Mouse (Mus musculus) liver, embryonic 13.5 days (tissue): ENCODE data around the gene 9230112D13Rik. TPM values are rescaled to one million over a fixed set of nuclear protein-coding genes. Genes with fewer than 3 reads are reported as not detected.

Experiments
- ATAC-seq: fragments of 200-750 bp; cut with Nextera tagmentation; 2 replicates; pipeline ENCODE4 v1.8.0; 2017; ENCODE audit warnings: low read depth, mild to moderate bottlenecking, moderate number of reproducible peaks, moderate library complexity
- DNase-seq: peaks from one replicate; pipeline ENCODE4 v3.0.0; 2022
- H3K27ac ChIP-seq: fragments of 300-500 bp; sonication (generic); 2 replicates; pipeline ENCODE4 v1.5.1; 2015; ENCODE audit warnings: moderate library complexity, mild to moderate bottlenecking, inconsistent platforms
- H3K27me3 ChIP-seq: fragments of 300-500 bp; sonication (generic); 2 replicates; pipeline ENCODE4 v1.6.1; 2015; ENCODE audit warnings: mild to moderate bottlenecking, inconsistent platforms
- H3K36me3 ChIP-seq: fragments of 300-500 bp; sonication (generic); 2 replicates; pipeline ENCODE4 v1.6.1; 2015; ENCODE audit warnings: mild to moderate bottlenecking, inconsistent platforms
- H3K4me1 ChIP-seq: fragments of 300-500 bp; sonication (generic); replicated peaks from 2 replicates; pipeline ENCODE4 v1.6.1; 2015; ENCODE audit warnings: inconsistent platforms
- H3K4me2 ChIP-seq: fragments of 300-500 bp; sonication (generic); 2 replicates; pipeline ENCODE4 v1.6.1; 2015; ENCODE audit warnings: inconsistent platforms, mild to moderate bottlenecking, moderate library complexity
- H3K4me3 ChIP-seq: fragments of 300-500 bp; sonication (generic); replicated peaks from 2 replicates; pipeline ENCODE4 v1.5.1; 2015; ENCODE audit warnings: mild to moderate bottlenecking, inconsistent platforms
- H3K9ac ChIP-seq: fragments of 300-500 bp; sonication (generic); 2 replicates; pipeline ENCODE4 v1.6.1; 2015; ENCODE audit warnings: mild to moderate bottlenecking, inconsistent platforms
- H3K9me3 ChIP-seq: fragments of 300-500 bp; sonication (generic); replicated peaks from 2 replicates; pipeline ENCODE4 v1.6.1; 2016; ENCODE audit warnings: inconsistent platforms
- WGBS: fragments of 180-500 bp; shearing (Covaris S2); methylation state at CpG from one replicate; pipeline ENCODE4 v1.1.7; 2015; ENCODE audit not compliant: insufficient replicate concordance; 5-methylcytosine and 5-hydroxymethylcytosine counted together
- polyA plus RNA-seq: library from polyadenylated mRNA; unstranded; fragments of >200 nt; fragmentation: Nextera tagmentation; extraction: Ambion mirVana; gene quantifications from 2 replicates; pipeline ENCODE4 v1.2.1, GENCODE M21; 2015

Gene 9230112D13Rik
- polyA plus RNA-seq = not detected in 2 replicates

GRCm38 (mm10) chr14:34522701-34523100 is at the start of gene 9230112D13Rik:
Gene 9230112D13Rik (minus strand): TSS chr14:34522801.
- WGBS = 57% methylated on average over 8 of the region's 8 CpGs
- H3K4me1 ChIP-seq = no peaks in the 10 kb centered on the region

DNA sequence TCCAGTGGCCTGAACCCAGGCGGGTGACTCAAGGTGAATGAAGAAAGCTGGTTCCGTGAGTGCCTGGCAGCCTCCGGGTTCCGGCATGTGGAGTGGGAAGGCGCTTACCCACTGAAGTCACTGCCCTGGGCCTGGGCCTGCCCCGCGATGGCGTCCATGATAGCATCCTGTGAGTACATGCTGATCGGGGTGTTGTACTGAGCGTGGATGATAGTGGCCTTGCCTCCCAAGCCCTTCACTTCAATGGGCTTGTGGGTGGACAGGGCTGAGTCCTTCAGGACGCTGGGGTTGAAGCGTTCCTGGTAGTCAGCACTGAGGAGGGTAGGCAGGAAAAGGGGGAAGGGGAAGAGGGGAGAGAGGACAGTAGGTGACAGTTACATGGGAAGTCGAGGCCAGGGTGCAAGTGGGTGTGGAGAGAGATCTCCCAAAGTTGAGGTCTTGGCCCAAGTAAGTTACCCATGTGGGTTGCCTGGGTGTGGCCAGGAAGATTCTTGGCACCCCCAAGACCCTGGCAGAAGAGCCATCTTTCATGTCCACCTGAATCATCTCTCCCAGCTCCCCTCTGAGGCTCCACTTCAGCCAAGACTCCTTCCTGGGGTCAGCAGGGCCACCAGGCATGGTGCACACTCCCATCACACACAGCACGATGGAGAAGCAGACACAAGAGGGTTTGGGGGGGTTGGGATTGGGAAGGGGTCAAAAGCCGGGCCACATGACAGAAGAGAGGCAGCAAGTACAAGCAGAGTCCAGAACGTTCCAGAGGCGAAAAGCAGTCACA is 49.2 kb upstream of the 9230112D13Rik start:
- no peak overlapping the region for H3K27ac ChIP-seq
- H3K36me3 ChIP-seq = no peaks in the 10 kb centered on the region
- H3K4me1 ChIP-seq = no peaks in the 10 kb centered on the region; the same call in 1 of the 2 replicates
- H3K9me3 ChIP-seq = no peaks in the 10 kb centered on the region
- peaks cover 17% of the 10 kb centered on the region for H3K27me3 ChIP-seq
- no peak overlapping the region for H3K4me2 ChIP-seq
- no peak for DNase-seq
- no peak overlapping the region for H3K4me3 ChIP-seq
- no peak for ATAC-seq
- WGBS = 67% methylated on average over 17 of the region's 17 CpGs
- H3K9ac ChIP-seq = no peak overlapping the region

More at GRCm38 (mm10) chr14:34522701-34523100, at the start of gene 9230112D13Rik:
- no peak within 1 kb of the TSS for H3K27ac ChIP-seq
- no peak for ATAC-seq
- no peaks in the 10 kb centered on the region for H3K9me3 ChIP-seq
- H3K4me2 ChIP-seq = no peak within 1 kb of the TSS
- H3K4me3 ChIP-seq = no peak within 1 kb of the TSS
- H3K9ac ChIP-seq = no peak within 1 kb of the TSS
- DNase-seq = no peak
- H3K36me3 ChIP-seq = no peaks in the 10 kb centered on the region
- no peaks in the 10 kb centered on the region for H3K27me3 ChIP-seq

DNA sequence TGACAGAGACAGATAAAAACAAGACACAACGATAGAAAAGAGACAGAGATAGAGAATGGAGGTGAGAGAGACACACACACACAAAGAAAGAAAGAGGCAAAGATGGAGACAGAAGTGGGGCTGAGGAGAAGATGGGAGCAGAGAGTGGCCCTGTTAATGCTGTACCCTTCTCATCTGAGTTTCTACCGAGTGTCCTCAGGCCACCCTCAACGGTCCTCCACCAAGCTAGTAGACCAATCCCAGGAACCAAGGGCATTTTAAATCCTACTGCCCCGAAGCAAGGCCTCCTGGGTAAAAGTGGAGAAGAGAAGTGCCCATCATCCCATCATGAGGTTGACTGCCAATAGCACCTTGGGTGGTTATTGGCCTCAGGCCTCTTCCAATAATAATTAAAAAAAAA is 48.3 kb upstream of the 9230112D13Rik start:
- peaks cover 17% of the 10 kb centered on the region for H3K27me3 ChIP-seq
- ATAC-seq (no peak), DNase-seq (no peak)
- no peak overlapping the region for H3K4me3 ChIP-seq
- H3K27ac ChIP-seq = no peak overlapping the region
- no peaks in the 10 kb centered on the region for H3K9me3 ChIP-seq
- 53% methylated on average over 4 of the region's 4 CpGs for WGBS
- H3K36me3 ChIP-seq = no peaks in the 10 kb centered on the region
- H3K4me1 ChIP-seq = no peaks in the 10 kb centered on the region; the same call in 1 of the 2 replicates
- H3K4me2 ChIP-seq = no peak overlapping the region
- H3K9ac ChIP-seq = no peak overlapping the region

DNA sequence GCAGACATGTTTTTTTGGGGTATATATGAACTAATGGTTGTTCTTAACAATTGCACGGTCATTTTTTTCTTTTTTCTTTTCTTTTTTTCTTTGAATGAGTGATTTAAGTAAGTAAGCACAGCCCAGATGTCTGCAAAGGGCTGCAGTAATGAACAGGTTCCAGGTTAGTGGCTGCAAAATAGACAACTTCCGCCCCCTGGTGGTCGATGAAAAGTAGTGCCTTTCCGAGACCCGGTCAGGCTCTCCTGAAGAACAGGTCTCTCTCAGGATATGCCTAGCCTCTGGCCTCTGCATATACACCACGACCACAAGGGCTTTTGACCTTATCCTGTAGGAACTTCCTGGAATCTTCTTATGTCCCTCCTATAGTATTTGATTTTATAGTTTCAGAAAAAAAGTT is 47.7 kb upstream of the 9230112D13Rik start:
- Histone ChIP-seq H3K4me1 (no peaks in the 10 kb centered on the region; the same call in 1 of the 2 replicates), H3K4me2 (peak overlapping the region; percentile 38; the same call in 1 of the 2 replicates), H3K4me3 (no peak overlapping the region), H3K27ac (no peak overlapping the region), H3K9me3 (no peaks in the 10 kb centered on the region), H3K27me3 (peaks cover 17% of the 10 kb centered on the region), H3K9ac (no peak overlapping the region), H3K36me3 (no peaks in the 10 kb centered on the region)
- DNase-seq = peak; percentile 42
- WGBS = 0% methylated on average over 6 of the region's 6 CpGs
- peak; percentile 48; the same call in 1 of the 2 replicates for ATAC-seq

GRCm38 (mm10) chr14:34569534-34570194 is 47.1 kb upstream of the 9230112D13Rik start:
- H3K36me3 ChIP-seq = no peaks in the 10 kb centered on the region
- DNase-seq = no peak
- H3K4me3 ChIP-seq = no peak overlapping the region
- no peak for ATAC-seq
- H3K9ac ChIP-seq = no peak overlapping the region
- 28% methylated on average over 27 of the region's 27 CpGs for WGBS
- H3K4me1 ChIP-seq = no peaks in the 10 kb centered on the region; the same call in 1 of the 2 replicates
- H3K27ac ChIP-seq = no peak overlapping the region
- peaks cover 17% of the 10 kb centered on the region for H3K27me3 ChIP-seq
- H3K4me2 ChIP-seq = peak overlapping the region; percentile 38
- H3K9me3 ChIP-seq = no peaks in the 10 kb centered on the region

- H3K4me1 ChIP-seq = no peaks in the 10 kb centered on the region; the same call in 1 of the 2 replicates
- H3K4me3 ChIP-seq = no peak overlapping the region
- H3K9ac ChIP-seq = no peak overlapping the region
- H3K4me2 ChIP-seq = no peak overlapping the region
- H3K36me3 ChIP-seq = no peaks in the 10 kb centered on the region
- H3K27ac ChIP-seq = no peak overlapping the region
- WGBS = 63% methylated on average over 4 of the region's 4 CpGs
- DNase-seq = no peak
- peaks cover 17% of the 10 kb centered on the region for H3K27me3 ChIP-seq
- no peak for ATAC-seq
- no peaks in the 10 kb centered on the region for H3K9me3 ChIP-seq
Measured at GRCm38 (mm10) chr14:34568626-34569025, 46.0 kb upstream of the 9230112D13Rik start.

DNA sequence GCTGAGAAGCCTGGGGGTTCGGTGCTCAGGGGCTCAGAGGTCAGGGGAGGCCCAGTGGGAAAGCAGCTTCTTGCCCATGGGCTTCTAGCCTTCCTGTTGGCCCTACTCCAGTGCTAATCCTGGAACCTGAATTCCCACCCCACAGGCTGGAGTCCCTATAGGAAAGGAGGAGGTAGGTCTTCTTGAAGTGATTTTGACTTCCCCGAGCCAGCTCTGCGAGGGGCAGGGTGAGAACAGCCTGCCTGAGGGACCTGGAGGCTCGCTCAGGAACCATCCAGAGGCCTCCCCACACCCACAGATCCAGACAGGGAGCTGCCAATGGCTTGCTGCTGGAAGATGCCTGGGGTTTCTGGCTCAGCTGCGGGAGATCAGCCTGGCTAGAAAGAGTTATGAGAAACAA is 45.1 kb upstream of the 9230112D13Rik start:
- ATAC-seq (no peak), DNase-seq (no peak)
- Histone ChIP-seq H3K4me1 (no peaks in the 10 kb centered on the region; the same call in 1 of the 2 replicates), H3K36me3 (no peaks in the 10 kb centered on the region), H3K4me2 (no peak overlapping the region), H3K9me3 (no peaks in the 10 kb centered on the region), H3K4me3 (no peak overlapping the region), H3K27me3 (peaks cover 17% of the 10 kb centered on the region), H3K9ac (no peak overlapping the region), H3K27ac (no peak overlapping the region)
- whole genome bisulfite sequencing = 52% methylated on average over 5 of the region's 5 CpGs

DNA sequence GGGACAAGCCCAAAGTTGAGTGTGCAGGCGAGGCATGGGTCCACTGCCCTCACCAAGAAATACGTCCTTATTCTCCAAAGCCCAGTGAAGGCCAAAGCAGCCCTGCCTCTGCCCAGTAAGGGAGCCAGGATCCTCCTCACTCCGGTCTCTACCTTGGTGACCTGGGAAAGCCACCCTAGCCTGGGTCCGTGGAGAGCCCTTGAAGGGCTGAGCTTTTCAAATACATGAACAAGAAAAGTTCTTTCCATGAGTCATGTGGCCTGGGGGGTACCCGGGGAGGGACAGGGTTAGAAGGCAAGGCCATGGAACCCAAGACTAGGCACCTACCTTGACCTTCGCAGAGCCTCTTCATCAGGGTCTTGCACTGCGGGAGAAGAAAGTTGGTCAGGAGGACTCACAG is 43.9 kb upstream of the 9230112D13Rik start:
- H3K36me3 ChIP-seq = no peaks in the 10 kb centered on the region
- H3K9me3 ChIP-seq = no peaks in the 10 kb centered on the region
- DNase-seq (no peak), ATAC-seq (no peak)
- no peak overlapping the region for H3K9ac ChIP-seq
- 73% methylated on average over 7 of the region's 7 CpGs for WGBS
- no peaks in the 10 kb centered on the region; the same call in 1 of the 2 replicates for H3K4me1 ChIP-seq
- H3K27ac ChIP-seq = no peak overlapping the region
- no peak overlapping the region for H3K4me2 ChIP-seq
- peaks cover 17% of the 10 kb centered on the region for H3K27me3 ChIP-seq
- H3K4me3 ChIP-seq = no peak overlapping the region

GRCm38 (mm10) chr14:34565711-34566110 is 43.1 kb upstream of the 9230112D13Rik start:
- Histone ChIP-seq H3K4me1 (no peaks in the 10 kb centered on the region; the same call in 1 of the 2 replicates), H3K4me2 (no peak overlapping the region), H3K36me3 (no peaks in the 10 kb centered on the region), H3K9ac (no peak overlapping the region), H3K4me3 (no peak overlapping the region), H3K27ac (no peak overlapping the region), H3K9me3 (no peaks in the 10 kb centered on the region), H3K27me3 (peaks cover 17% of the 10 kb centered on the region)
- WGBS = 60% methylated on average over 17 of the region's 17 CpGs
- DNase-seq (no peak), ATAC-seq (no peak)

DNA sequence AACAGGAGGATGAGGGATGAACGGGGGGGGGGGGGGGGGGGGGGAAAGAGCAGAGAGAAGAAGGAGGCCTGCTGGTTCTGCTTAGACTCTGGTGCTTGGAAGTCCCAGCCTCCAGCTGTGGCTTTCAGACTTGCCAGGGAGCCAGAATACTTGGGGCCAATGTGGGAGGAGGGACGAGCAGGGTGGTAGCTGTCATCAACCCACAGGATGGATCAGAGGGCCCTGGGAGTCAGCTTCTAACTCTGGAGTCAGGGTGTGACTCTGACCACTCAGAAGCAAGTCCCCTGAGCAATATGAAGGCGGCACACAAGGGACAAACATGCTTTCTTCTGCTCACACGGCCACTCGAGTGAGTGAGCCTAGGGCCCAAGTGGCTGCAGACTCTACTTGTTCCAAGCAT is 42.0 kb upstream of the 9230112D13Rik start:
- DNase-seq (no peak), ATAC-seq (no peak)
- WGBS = 61% methylated on average over 5 of the region's 5 CpGs

GRCm38 (mm10) chr14:34562393-34562792 is 39.8 kb upstream of the 9230112D13Rik start:
- H3K27me3 ChIP-seq = no peaks in the 10 kb centered on the region
- ATAC-seq = no peak
- H3K9ac ChIP-seq = no peak overlapping the region
- H3K4me1 ChIP-seq = no peaks in the 10 kb centered on the region
- H3K27ac ChIP-seq = no peak overlapping the region
- no peaks in the 10 kb centered on the region for H3K9me3 ChIP-seq
- no peak for DNase-seq
- WGBS = 27% methylated on average over 2 of the region's 2 CpGs
- no peak overlapping the region for H3K4me2 ChIP-seq
- no peaks in the 10 kb centered on the region for H3K36me3 ChIP-seq
- H3K4me3 ChIP-seq = no peak overlapping the region

More for the DNA sequence above, 42.0 kb upstream of the 9230112D13Rik start:
- no peaks in the 10 kb centered on the region; the same call in 1 of the 2 replicates for H3K4me1 ChIP-seq
- no peak overlapping the region for H3K9ac ChIP-seq
- peaks cover 13% of the 10 kb centered on the region for H3K27me3 ChIP-seq
- no peak overlapping the region for H3K4me3 ChIP-seq
- H3K27ac ChIP-seq = no peak overlapping the region
- no peaks in the 10 kb centered on the region for H3K9me3 ChIP-seq
- H3K36me3 ChIP-seq = no peaks in the 10 kb centered on the region
- H3K4me2 ChIP-seq = no peak overlapping the region
